Comparison of ENCODE assay signal across 14 mouse cellular contexts in genomic region chr1:34288721-34289471, GRCm38 (mm10).
DNase-seq lines count a peak whose midpoint lies in the region; ATAC-seq and TF ChIP-seq lines count a peak whose summit lies in the region.
"Had no signal": no experiment of that assay in that cellular context is flagged by ENCODE, and none has a peak within 500 bp of the region (broad histone marks: within the 10 kb centered on the region; RNA-seq: fewer than 3 reads in every experiment).

No protein-coding gene starts in this region.

- ATAC-seq in heart, embryonic 13.5 days (ENCODE audit: extremely low read depth, insufficient number of reproducible peaks, low FRiP score, low TSS enrichment), result no peak; the same call in 1 of the 2 replicates
- ATAC-seq in lung, embryonic 14.5 days (ENCODE audit: insufficient read depth), result peak; percentile 73
- 0 out of 2 replicates have a peak, but pooled peaks have one; percentile 32 for ATAC-seq in embryonic facial prominence, embryonic 14.5 days (ENCODE audit: low read depth)
- ATAC-seq: midbrain, embryonic 13.5 days had no signal

- DNase-seq in heart, postnatal 10 days, result no peak
- peak; percentile 75 for DNase-seq in lung, embryonic 14.5 days
- no peak for DNase-seq in lung, postnatal 25 days (ENCODE audit: low spot score)
- DNase-seq in embryonic facial prominence, embryonic 14.5 days (ENCODE audit: low spot score), result peak; percentile 40
- no peak for DNase-seq in urinary bladder, postnatal 4 days (ENCODE audit: low spot score in 2 of 2)
- no peak for DNase-seq in layer of hippocampus, postnatal 14 days (ENCODE audit: low spot score in 2 of 2)
- DNase-seq: cerebellum, postnatal 36 days; thymus, adult 2 months had no signal

- no peak for TF ChIP-seq CTCF in lung, embryonic 14.5 days (IDR thresholded peaks at IDR 0.05; ENCODE audit: low read depth)
- TF ChIP-seq CTCF in small intestine, adult 2 months (IDR thresholded peaks at IDR 0.05; ENCODE audit: extremely low read depth, insufficient read length, insufficient replicate concordance, low read depth, low read length), result no peak

- no peak for TF ChIP-seq POLR2A in small intestine, adult 2 months (IDR thresholded peaks at IDR 0.05; ENCODE audit: low read depth, low read length)

- intact Hi-C loops in heart, postnatal 10 days (cut with DNase I), result loop anchor here (5.0 kb wide), 1 partner anchor 118 kb away; no protein-coding TSS in a partner anchor

- H3K4me1 ChIP-seq in heart, embryonic 13.5 days, result peaks cover 24% of the 10 kb centered on the region
- no peaks in the 10 kb centered on the region for H3K4me1 ChIP-seq in lung, embryonic 14.5 days (ENCODE audit: insufficient read depth)
- peaks cover 7% of the 10 kb centered on the region; the same call in 1 of the 2 replicates for H3K4me1 ChIP-seq in embryonic facial prominence, embryonic 14.5 days (ENCODE audit: control insufficient read depth, insufficient read depth, low read length)
- H3K4me1 ChIP-seq in small intestine, adult 2 months (ENCODE audit: control insufficient read depth, insufficient read depth, insufficient read length, low read length), result no peaks in the 10 kb centered on the region; the same call in 1 of the 2 replicates
- H3K4me1 ChIP-seq: hindbrain, embryonic 10.5 days; midbrain, embryonic 13.5 days had no signal

- peaks cover 95% of the 10 kb centered on the region for H3K36me3 ChIP-seq in heart, embryonic 13.5 days
- peaks cover 11% of the 10 kb centered on the region; the same call in 1 of the 2 replicates for H3K36me3 ChIP-seq in lung, embryonic 14.5 days (ENCODE audit: insufficient read depth)
- peaks cover 65% of the 10 kb centered on the region for H3K36me3 ChIP-seq in embryonic facial prominence, embryonic 14.5 days (ENCODE audit: control insufficient read depth, insufficient read depth, low read length)
- peaks cover 37% of the 10 kb centered on the region for H3K36me3 ChIP-seq in small intestine, adult 2 months (ENCODE audit: control insufficient read depth, insufficient read depth, low read length)

- no peaks in the 10 kb centered on the region for H3K9me3 ChIP-seq in heart, embryonic 13.5 days
- H3K9me3 ChIP-seq in lung, embryonic 14.5 days (ENCODE audit: low read depth, low read length), result no peaks in the 10 kb centered on the region
- H3K9me3 ChIP-seq in embryonic facial prominence, embryonic 14.5 days (ENCODE audit: control insufficient read depth, low read length), result no peaks in the 10 kb centered on the region

- no peak overlapping the region for H3K4me2 ChIP-seq in heart, embryonic 13.5 days
- peak overlapping the region; percentile 18; the same call in 1 of the 2 replicates for H3K4me2 ChIP-seq in lung, embryonic 14.5 days
- H3K4me2 ChIP-seq in embryonic facial prominence, embryonic 14.5 days (ENCODE audit: low read depth, low read length), result no peak overlapping the region
- H3K4me2 ChIP-seq: midbrain, embryonic 13.5 days had no signal

- H3K27me3 ChIP-seq in heart, embryonic 13.5 days (replicated peaks), result no peaks in the 10 kb centered on the region
- no peaks in the 10 kb centered on the region for H3K27me3 ChIP-seq in lung, embryonic 14.5 days (ENCODE audit: insufficient read depth, low read length)
- H3K27me3 ChIP-seq in embryonic facial prominence, embryonic 14.5 days (replicated peaks; ENCODE audit: control insufficient read depth, insufficient read depth, low read length), result no peaks in the 10 kb centered on the region
- H3K27me3 ChIP-seq in small intestine, adult 2 months (ENCODE audit: control insufficient read depth, insufficient read depth, low read length), result no peaks in the 10 kb centered on the region
- H3K27me3 ChIP-seq: midbrain, embryonic 13.5 days had no signal

- H3K27ac ChIP-seq in heart, embryonic 13.5 days (replicated peaks), result peak overlapping the region; percentile 70
- H3K27ac ChIP-seq in lung, embryonic 14.5 days (ENCODE audit: low read depth), result peak overlapping the region; percentile 69; the same call in 1 of the 2 replicates
- peak overlapping the region; percentile 21; the same call in 1 of the 2 replicates for H3K27ac ChIP-seq in embryonic facial prominence, embryonic 14.5 days (replicated peaks; ENCODE audit: low read depth, low read length)
- peak overlapping the region; percentile 16; the same call in 1 of the 2 replicates for H3K27ac ChIP-seq in small intestine, adult 2 months (ENCODE audit: insufficient read depth, low read depth, low read length)
- H3K27ac ChIP-seq: hindbrain, embryonic 10.5 days; liver, embryonic 14.5 days; midbrain, embryonic 13.5 days had no signal

- no peak overlapping the region; the same call in 1 of the 2 replicates for H3K9ac ChIP-seq in heart, embryonic 13.5 days
- H3K9ac ChIP-seq in lung, embryonic 14.5 days, result no peak overlapping the region
- H3K9ac ChIP-seq in embryonic facial prominence, embryonic 14.5 days (ENCODE audit: low read depth, low read length), result no peak overlapping the region
- H3K9ac ChIP-seq: liver, embryonic 14.5 days; midbrain, embryonic 13.5 days had no signal

- no peak overlapping the region for H3K4me3 ChIP-seq in heart, embryonic 13.5 days
- no peak overlapping the region for H3K4me3 ChIP-seq in lung, embryonic 14.5 days (ENCODE audit: low read depth, low read length)
- H3K4me3 ChIP-seq in embryonic facial prominence, embryonic 14.5 days (ENCODE audit: low read depth, low read length), result no peak overlapping the region
- H3K4me3 ChIP-seq in small intestine, adult 2 months (ENCODE audit: low read depth, low read length), result no peak overlapping the region
- H3K4me3 ChIP-seq: erythroblast, embryonic 14.5 days; hindbrain, embryonic 10.5 days; midbrain, embryonic 13.5 days had no signal

- WGBS in heart, embryonic 13.5 days, result 63% methylated on average over 13 of the region's 13 CpGs
- WGBS in lung, embryonic 14.5 days, result 56% methylated on average over 13 of the region's 13 CpGs
- WGBS in embryonic facial prominence, embryonic 14.5 days, result 67% methylated on average over 13 of the region's 13 CpGs
- WGBS in small intestine, adult 2 months, result 77% methylated on average over 13 of the region's 13 CpGs

Comparison
In these comparisons a context has a peak if more than half of its experiments do, and no peak if none do; other contexts are left out.
1. DNase-seq: peak in lung, embryonic 14.5 days (single experiment) and embryonic facial prominence, embryonic 14.5 days (single experiment); none in heart, postnatal 10 days (0 of 2), lung, postnatal 25 days (single experiment), urinary bladder, postnatal 4 days (0 of 2) and layer of hippocampus, postnatal 14 days (0 of 2).
2. H3K27ac ChIP-seq: peak in every context shown above with its lines; median percentile 70 in heart, embryonic 13.5 days; 69 in lung, embryonic 14.5 days; 21 in embryonic facial prominence, embryonic 14.5 days; 16 in small intestine, adult 2 months.